Mouse (Mus musculus) gastrocnemius, postnatal 14 days (tissue): ENCODE results near the gene Paqr5. TPM values are rescaled to one million over a fixed set of nuclear protein-coding genes. Genes with fewer than 3 reads are reported as not detected.
A peak's percentile ranks its signal among the peaks of the same experiment; 100 is the strongest.

Source experiments
- DNase-seq: peaks from one replicate; pipeline ENCODE4 v3.0.0; 2021; ENCODE audit warnings: mixed read lengths
- intact Hi-C: fragments of 180-260 bp; cut with DNase I; formaldehyde crosslinking; loops from one replicate; pipeline ENCODE4 v1.15.1; 2025; ENCODE audit warnings: low total_unique reads
- total RNA-seq, 2 experiments: library from RNA; stranded (reverse); gene quantifications; 2 replicates each; pipeline ENCODE4 v1.2.3; 2021

The Paqr5 gene
- total RNA-seq, 2 experiments from 2014 or later: 0.12 TPM; not detected in 1

GRCm38 (mm10) chr9:62015504-62015903, 11.2 kb downstream of the Paqr5 start:
- intact Hi-C loops: no loop called here

GRCm38 (mm10) chr9:62013316-62014097, 13.1 kb downstream of the Paqr5 start:
- DNase-seq: no peak
- intact Hi-C loops: no loop called here

More at GRCm38 (mm10) chr9:62015504-62015903, 11.2 kb downstream of the Paqr5 start:
- no peak for DNase-seq

GRCm38 (mm10) chr9:62008360-62008759, 18.3 kb downstream of the Paqr5 start:
- intact Hi-C loops: no loop called here
- DNase-seq: no peak

GRCm38 (mm10) chr9:62007028-62007427, 19.6 kb downstream of the Paqr5 start:
- DNase-seq: no peak
- intact Hi-C loops: no loop called here

- DNase-seq: no peak
- intact Hi-C loops: no loop called here
These were observed 23.0 kb downstream of the Paqr5 start for GRCm38 (mm10) chr9:62003611-62004010.

GRCm38 (mm10) chr9:61999653-62000420, 26.8 kb downstream of the Paqr5 start:
- intact Hi-C loops: no loop called here

GRCm38 (mm10) chr9:61997860-61998259, 28.8 kb downstream of the Paqr5 start:
- DNase-seq: peak; percentile 37

More at GRCm38 (mm10) chr9:61999653-62000420, 26.8 kb downstream of the Paqr5 start:
- no peak for DNase-seq

GRCm38 (mm10) chr9:61991158-61991557, 35.5 kb downstream of the Paqr5 start:
- DNase-seq: no peak
- intact Hi-C loops: no loop called here

More at GRCm38 (mm10) chr9:61997860-61998259, 28.8 kb downstream of the Paqr5 start:
- intact Hi-C loops: no loop called here

GRCm38 (mm10) chr9:61990738-61991137, 35.9 kb downstream of the Paqr5 start:
- intact Hi-C loops: no loop called here
- no peak for DNase-seq

- intact Hi-C loops: loop anchor here (5.0 kb wide), 1 partner anchor 34 kb away; no protein-coding TSS in a partner anchor
These were observed 40.6 kb downstream of the Paqr5 start for GRCm38 (mm10) chr9:61986055-61986454.

GRCm38 (mm10) chr9:61985183-61985863, 41.3 kb downstream of the Paqr5 start:
- DNase-seq: peak; percentile 59
- intact Hi-C loops: loop anchor here (5.0 kb wide), 1 partner anchor 33 kb away; no protein-coding TSS in a partner anchor

More at GRCm38 (mm10) chr9:61986055-61986454, 40.6 kb downstream of the Paqr5 start:
- DNase-seq: no peak

GRCm38 (mm10) chr9:61982940-61983620, 43.6 kb downstream of the Paqr5 start:
- no peak for DNase-seq

GRCm38 (mm10) chr9:61981876-61982275, 44.8 kb downstream of the Paqr5 start:
- intact Hi-C loops: no loop called here
- no peak for DNase-seq

More at GRCm38 (mm10) chr9:61982940-61983620, 43.6 kb downstream of the Paqr5 start:
- intact Hi-C loops: no loop called here

GRCm38 (mm10) chr9:61979983-61980382, 46.7 kb downstream of the Paqr5 start:
- DNase-seq: no peak
- intact Hi-C loops: no loop called here

- intact Hi-C loops: no loop called here
- DNase-seq: no peak
These were observed 49.3 kb downstream of the Paqr5 start for GRCm38 (mm10) chr9:61977258-61977945.

GRCm38 (mm10) chr9:61972031-61972430, 54.6 kb downstream of the Paqr5 start:
- intact Hi-C loops: no loop called here
- DNase-seq: no peak

- intact Hi-C loops: no loop called here
- no peak for DNase-seq
These were observed 55.6 kb downstream of the Paqr5 start for GRCm38 (mm10) chr9:61971045-61971444.

GRCm38 (mm10) chr9:61967357-61967756, 59.3 kb downstream of the Paqr5 start:
- DNase-seq: no peak
- intact Hi-C loops: no loop called here

- DNase-seq: no peak
- intact Hi-C loops: no loop called here
These were observed 60.7 kb downstream of the Paqr5 start for GRCm38 (mm10) chr9:61965987-61966386.
